Mouse (Mus musculus) neural tube, embryonic 13.5 days (tissue): ENCODE measurements around the gene Atpaf1. TPM values are rescaled to one million over a fixed set of nuclear protein-coding genes. Genes with fewer than 3 reads are reported as not detected.

ENCODE experiments used
- ATAC-seq: fragments of 200-750 bp; cut with Nextera tagmentation; 2 replicates; pipeline ENCODE4 v1.8.0; 2017; ENCODE audit warnings: low read depth, mild to moderate bottlenecking, moderate TSS enrichment, moderate library complexity
- H3K27ac ChIP-seq: fragments of 300-500 bp; sonication (generic); replicated peaks from 2 replicates; pipeline ENCODE4 v1.5.1; 2015; ENCODE audit warnings: moderate library complexity, mild to moderate bottlenecking, inconsistent platforms
- H3K27me3 ChIP-seq: fragments of 300-500 bp; sonication (generic); 2 replicates; pipeline ENCODE4 v1.6.1; 2015; ENCODE audit warnings: mild to moderate bottlenecking, inconsistent platforms
- H3K36me3 ChIP-seq: fragments of 300-500 bp; sonication (generic); 2 replicates; pipeline ENCODE4 v1.6.1; 2015; ENCODE audit warnings: mild to moderate bottlenecking, inconsistent platforms
- H3K4me1 ChIP-seq: fragments of 300-500 bp; sonication (generic); replicated peaks from 2 replicates; pipeline ENCODE4 v1.6.1; 2015; ENCODE audit warnings: inconsistent platforms
- H3K4me2 ChIP-seq: fragments of 300-500 bp; sonication (generic); 2 replicates; pipeline ENCODE4 v1.6.1; 2015; ENCODE audit warnings: inconsistent platforms, mild to moderate bottlenecking, moderate library complexity
- H3K4me3 ChIP-seq: fragments of 300-500 bp; sonication (generic); 2 replicates; pipeline ENCODE4 v1.5.1; 2015; ENCODE audit warnings: mild to moderate bottlenecking, inconsistent platforms
- H3K9ac ChIP-seq: fragments of 300-500 bp; sonication (generic); 2 replicates; pipeline ENCODE4 v1.6.1; 2015; ENCODE audit warnings: moderate library complexity, mild to moderate bottlenecking, inconsistent platforms
- H3K9me3 ChIP-seq: fragments of 300-500 bp; sonication (generic); 2 replicates; pipeline ENCODE4 v1.6.1; 2016; ENCODE audit warnings: inconsistent platforms
- WGBS: fragments of 180-500 bp; shearing (Covaris S2); methylation state at CpG from one replicate; pipeline ENCODE4 v1.1.7; 2015; 5-methylcytosine and 5-hydroxymethylcytosine counted together
- polyA plus RNA-seq: library from polyadenylated mRNA; unstranded; fragments of >200 nt; fragmentation: Nextera tagmentation; extraction: Ambion mirVana; gene quantifications from 2 replicates; pipeline ENCODE4 v1.2.1, GENCODE M21; 2015

The Atpaf1 gene
- polyA plus RNA-seq, 1 experiment from 2014 or later, result 38.9 TPM

- peaks cover 9% of the 10 kb centered on the region for H3K4me1 ChIP-seq
- no peak overlapping the region for H3K4me2 ChIP-seq
- no peak for ATAC-seq
- no peak overlapping the region for H3K27ac ChIP-seq
- no peaks in the 10 kb centered on the region for H3K9me3 ChIP-seq
- H3K36me3 ChIP-seq, result no peaks in the 10 kb centered on the region
- no peak overlapping the region; the same call in 1 of the 2 replicates for H3K9ac ChIP-seq
- WGBS, result 79% methylated on average over 2 of the region's 2 CpGs
- H3K27me3 ChIP-seq, result no peaks in the 10 kb centered on the region
- H3K4me3 ChIP-seq, result no peak overlapping the region
Observed at GRCm38 (mm10) chr4:115835576-115835975, 51.0 kb downstream of the Atpaf1 start.

- no peak overlapping the region for H3K27ac ChIP-seq
- peak overlapping the region; percentile 73; the same call in 1 of the 2 replicates for H3K4me3 ChIP-seq
- 0 out of 2 replicates have a peak overlapping the region, but pooled peaks have one; percentile 75 for H3K9ac ChIP-seq
- H3K27me3 ChIP-seq, result no peaks in the 10 kb centered on the region
- 71% methylated on average over 4 of the region's 4 CpGs for WGBS
- peaks cover 9% of the 10 kb centered on the region for H3K4me1 ChIP-seq
- H3K9me3 ChIP-seq, result no peaks in the 10 kb centered on the region
- H3K36me3 ChIP-seq, result no peaks in the 10 kb centered on the region
- ATAC-seq, result no peak
- H3K4me2 ChIP-seq, result peak overlapping the region; percentile 76; the same call in 1 of the 2 replicates
Observed at GRCm38 (mm10) chr4:115838196-115838595, 53.6 kb downstream of the Atpaf1 start.

GRCm38 (mm10) chr4:115838696-115839641 is 54.4 kb downstream of the Atpaf1 start, which contains the start of gene Mknk1:
TSS of gene Mknk1 (plus strand) at chr4:115839198.
- Histone ChIP-seq H3K27ac (peak within 1 kb of the TSS; percentile 23; the same call in 1 of the 2 replicates), H3K27me3 (no peaks in the 10 kb centered on the region)
- WGBS, result 2% methylated on average over 51 of the region's 51 CpGs

GRCm38 (mm10) chr4:115839956-115840355 is 55.3 kb downstream of the Atpaf1 start:
- H3K27ac ChIP-seq, result no peak overlapping the region
- H3K27me3 ChIP-seq, result no peaks in the 10 kb centered on the region
- H3K4me3 ChIP-seq, result peak overlapping the region; percentile 73
- H3K36me3 ChIP-seq, result no peaks in the 10 kb centered on the region
- ATAC-seq, result no peak
- no peaks in the 10 kb centered on the region for H3K9me3 ChIP-seq
- peaks cover 9% of the 10 kb centered on the region for H3K4me1 ChIP-seq
- 51% methylated on average over 4 of the region's 4 CpGs for WGBS
- H3K9ac ChIP-seq, result no peak overlapping the region
- H3K4me2 ChIP-seq, result peak overlapping the region; percentile 76

More at GRCm38 (mm10) chr4:115838696-115839641, 54.4 kb downstream of the Atpaf1 start, which contains the start of gene Mknk1:
- H3K4me2 ChIP-seq, result peak within 1 kb of the TSS; percentile 76
- H3K36me3 ChIP-seq, result no peaks in the 10 kb centered on the region
- ATAC-seq, result peak; percentile 95
- H3K4me1 ChIP-seq, result peaks cover 9% of the 10 kb centered on the region
- peak within 1 kb of the TSS; percentile 75 for H3K9ac ChIP-seq
- no peaks in the 10 kb centered on the region for H3K9me3 ChIP-seq
- peak within 1 kb of the TSS; percentile 73 for H3K4me3 ChIP-seq

GRCm38 (mm10) chr4:115840842-115841241 is 56.2 kb downstream of the Atpaf1 start:
- no peaks in the 10 kb centered on the region for H3K36me3 ChIP-seq
- no peak for ATAC-seq
- WGBS, result 92% methylated on average over 4 of the region's 4 CpGs
- no peak overlapping the region for H3K4me2 ChIP-seq
- H3K9me3 ChIP-seq, result no peaks in the 10 kb centered on the region
- no peak overlapping the region for H3K9ac ChIP-seq
- peaks cover 9% of the 10 kb centered on the region for H3K4me1 ChIP-seq
- H3K27ac ChIP-seq, result no peak overlapping the region
- no peak overlapping the region for H3K4me3 ChIP-seq
- no peaks in the 10 kb centered on the region for H3K27me3 ChIP-seq

GRCm38 (mm10) chr4:115846656-115847055 is 62.0 kb downstream of the Atpaf1 start:
- Histone ChIP-seq H3K27me3 (no peaks in the 10 kb centered on the region), H3K27ac (no peak overlapping the region), H3K36me3 (peaks cover 27% of the 10 kb centered on the region), H3K9me3 (no peaks in the 10 kb centered on the region), H3K4me1 (0 out of 2 replicates have a peak, but pooled peaks cover 8% of the 10 kb centered on the region), H3K9ac (no peak overlapping the region), H3K4me2 (no peak overlapping the region), H3K4me3 (no peak overlapping the region)
- no peak for ATAC-seq
- 48% methylated on average over 2 of the region's 2 CpGs for WGBS

- ATAC-seq, result no peak
- H3K4me1 ChIP-seq, result 0 out of 2 replicates have a peak, but pooled peaks cover 8% of the 10 kb centered on the region
- no peaks in the 10 kb centered on the region for H3K27me3 ChIP-seq
- no peak overlapping the region for H3K27ac ChIP-seq
- no peaks in the 10 kb centered on the region for H3K9me3 ChIP-seq
- H3K9ac ChIP-seq, result no peak overlapping the region
- no peak overlapping the region for H3K4me2 ChIP-seq
- WGBS, result 54% methylated on average over 5 of the region's 5 CpGs
- no peak overlapping the region for H3K4me3 ChIP-seq
- peaks cover 33% of the 10 kb centered on the region for H3K36me3 ChIP-seq
Observed at GRCm38 (mm10) chr4:115847377-115847776, 62.8 kb downstream of the Atpaf1 start.

- Histone ChIP-seq H3K9me3 (no peaks in the 10 kb centered on the region), H3K4me2 (no peak overlapping the region), H3K27me3 (no peaks in the 10 kb centered on the region), H3K4me1 (0 out of 2 replicates have a peak, but pooled peaks cover 8% of the 10 kb centered on the region), H3K9ac (no peak overlapping the region), H3K27ac (no peak overlapping the region), H3K4me3 (no peak overlapping the region), H3K36me3 (peaks cover 33% of the 10 kb centered on the region)
- ATAC-seq, result no peak
- WGBS, result 100% methylated on average over 1 of the region's 1 CpGs
Observed at GRCm38 (mm10) chr4:115848083-115848482, 63.5 kb downstream of the Atpaf1 start.

- 63% methylated on average over 8 of the region's 8 CpGs for WGBS
- H3K4me1 ChIP-seq, result 0 out of 2 replicates have a peak, but pooled peaks cover 8% of the 10 kb centered on the region
- H3K4me2 ChIP-seq, result no peak overlapping the region
- H3K27me3 ChIP-seq, result no peaks in the 10 kb centered on the region
- no peaks in the 10 kb centered on the region for H3K9me3 ChIP-seq
- H3K9ac ChIP-seq, result no peak overlapping the region
- H3K27ac ChIP-seq, result no peak overlapping the region
- ATAC-seq, result no peak
- no peak overlapping the region for H3K4me3 ChIP-seq
- peaks cover 33% of the 10 kb centered on the region for H3K36me3 ChIP-seq
Observed at GRCm38 (mm10) chr4:115848990-115849677, 64.5 kb downstream of the Atpaf1 start.

GRCm38 (mm10) chr4:115850111-115850510 is 65.5 kb downstream of the Atpaf1 start:
- Histone ChIP-seq H3K27ac (no peak overlapping the region), H3K9me3 (no peaks in the 10 kb centered on the region), H3K4me1 (peaks cover 16% of the 10 kb centered on the region), H3K36me3 (peaks cover 33% of the 10 kb centered on the region), H3K27me3 (no peaks in the 10 kb centered on the region), H3K4me3 (no peak overlapping the region), H3K4me2 (no peak overlapping the region), H3K9ac (no peak overlapping the region)
- ATAC-seq, result no peak
- 84% methylated on average over 2 of the region's 2 CpGs for WGBS

GRCm38 (mm10) chr4:115850631-115851030 is 66.0 kb downstream of the Atpaf1 start:
- Histone ChIP-seq H3K27me3 (no peaks in the 10 kb centered on the region), H3K4me3 (no peak overlapping the region), H3K4me1 (peaks cover 22% of the 10 kb centered on the region), H3K9me3 (no peaks in the 10 kb centered on the region), H3K4me2 (no peak overlapping the region), H3K27ac (no peak overlapping the region), H3K9ac (no peak overlapping the region), H3K36me3 (peaks cover 33% of the 10 kb centered on the region)
- ATAC-seq, result no peak
- WGBS, result 58% methylated on average over 2 of the region's 2 CpGs

- 91% methylated on average over 6 of the region's 6 CpGs for WGBS
Observed at GRCm38 (mm10) chr4:115851569-115851968, 67.0 kb downstream of the Atpaf1 start.

More at GRCm38 (mm10) chr4:115851569-115851968, 67.0 kb downstream of the Atpaf1 start:
- Histone ChIP-seq H3K4me3 (no peak overlapping the region), H3K9ac (no peak overlapping the region), H3K9me3 (no peaks in the 10 kb centered on the region), H3K4me1 (peaks cover 31% of the 10 kb centered on the region), H3K27ac (no peak overlapping the region), H3K27me3 (no peaks in the 10 kb centered on the region), H3K4me2 (no peak overlapping the region), H3K36me3 (peaks cover 33% of the 10 kb centered on the region)
- no peak for ATAC-seq
